Mouse (Mus musculus): ENCODE measurements around the gene Rad9a. TPM values are rescaled to one million over a fixed set of nuclear protein-coding genes. Genes with fewer than 3 reads are reported as not detected.

Rad9a gene
- total RNA-seq, 2 experiments from 2014 or later, result 6.6 to 6.7 TPM

- no peak for DNase-seq (ENCODE audit: low spot score in 2 of 2)
Measured at GRCm38 (mm10) chr19:4166678-4167476, 34.6 kb downstream of the Rad9a start.

GRCm38 (mm10) chr19:4164721-4165120 is 36.7 kb downstream of the Rad9a start:
- no peak for DNase-seq (ENCODE audit: low spot score in 2 of 2)

- DNase-seq (ENCODE audit: low spot score in 2 of 2), result no peak
Measured at GRCm38 (mm10) chr19:4164100-4164499, 37.4 kb downstream of the Rad9a start.

- no peak for DNase-seq (ENCODE audit: low spot score in 2 of 2)
Measured at GRCm38 (mm10) chr19:4163543-4163887, 37.9 kb downstream of the Rad9a start.

GRCm38 (mm10) chr19:4162646-4163542 is 38.6 kb downstream of the Rad9a start, which contains the start of gene Rps6kb2:
Gene Rps6kb2, minus strand, starts transcription at chr19:4163354.
- peak; percentile 95 to 98 for DNase-seq (ENCODE audit: low spot score in 2 of 2)

- no peak for DNase-seq (ENCODE audit: low spot score in 2 of 2)
Measured at GRCm38 (mm10) chr19:4159049-4159448, 42.4 kb downstream of the Rad9a start.

- DNase-seq (ENCODE audit: low spot score in 2 of 2), result no peak
Measured at GRCm38 (mm10) chr19:4156771-4157170, 44.7 kb downstream of the Rad9a start.

GRCm38 (mm10) chr19:4156073-4156579 is 45.3 kb downstream of the Rad9a start:
- no peak for DNase-seq (ENCODE audit: low spot score in 2 of 2)

- DNase-seq (ENCODE audit: low spot score in 2 of 2), result no peak
Measured at GRCm38 (mm10) chr19:4155223-4156072, 46.0 kb downstream of the Rad9a start.

- no peak for DNase-seq (ENCODE audit: low spot score in 2 of 2)
Measured at GRCm38 (mm10) chr19:4154437-4155222, 46.8 kb downstream of the Rad9a start.

- DNase-seq (ENCODE audit: low spot score in 2 of 2), result no peak
Measured at GRCm38 (mm10) chr19:4153232-4153654, 48.2 kb downstream of the Rad9a start, which contains the start of gene Ptprcap. Gene Ptprcap, plus strand, starts transcription at chr19:4153604.

GRCm38 (mm10) chr19:4152445-4153231 is 48.8 kb downstream of the Rad9a start:
- DNase-seq (ENCODE audit: low spot score in 2 of 2), result no peak

GRCm38 (mm10) chr19:4151898-4152297 is 49.6 kb downstream of the Rad9a start:
- no peak for DNase-seq (ENCODE audit: low spot score in 2 of 2)

GRCm38 (mm10) chr19:4151488-4151860 is 50.0 kb downstream of the Rad9a start:
- DNase-seq (ENCODE audit: low spot score in 2 of 2), result no peak

GRCm38 (mm10) chr19:4150567-4151487 is 50.6 kb downstream of the Rad9a start:
- no peak for DNase-seq (ENCODE audit: low spot score in 2 of 2)

- DNase-seq (ENCODE audit: low spot score in 2 of 2), result no peak
Measured at GRCm38 (mm10) chr19:4149764-4150461, 51.5 kb downstream of the Rad9a start.

GRCm38 (mm10) chr19:4149283-4149682 is 52.2 kb downstream of the Rad9a start:
- no peak for DNase-seq (ENCODE audit: low spot score in 2 of 2)

GRCm38 (mm10) chr19:4148819-4149218 is 52.6 kb downstream of the Rad9a start:
- DNase-seq (ENCODE audit: low spot score in 2 of 2), result no peak

Data from layer of hippocampus, postnatal 14 days (tissue).